Mouse (Mus musculus): ENCODE measurements at regions not wholly inside any gene's neighbourhood (a gene's known extent, or its start where the extent isn't known, plus 50 kb on each side); places are given as distances from the start of the nearest gene placed in this dataset.

DNA sequence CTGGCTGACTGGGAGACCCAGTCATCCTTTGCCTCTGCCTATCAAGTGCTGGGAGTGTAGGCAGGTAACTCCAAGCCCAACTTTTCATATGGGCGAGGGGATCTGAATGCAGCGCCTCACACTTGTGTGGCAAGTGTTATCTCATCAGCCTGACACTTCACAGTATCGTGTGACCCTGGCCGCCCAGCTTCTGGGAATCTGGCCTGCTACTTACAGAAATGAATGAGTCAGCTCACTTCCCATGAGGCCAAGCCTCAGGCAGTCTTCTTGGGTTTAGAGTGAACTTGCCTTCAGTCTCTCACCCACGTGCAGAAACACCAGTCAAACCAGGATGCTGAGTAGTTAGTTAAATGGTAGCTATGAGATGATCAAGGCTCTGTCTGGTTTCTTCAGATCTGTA lies 156.5 kb downstream of the En1 start:
- intact Hi-C loops (cut with DNase I), result no loop called here
- no peak for DNase-seq

DNA sequence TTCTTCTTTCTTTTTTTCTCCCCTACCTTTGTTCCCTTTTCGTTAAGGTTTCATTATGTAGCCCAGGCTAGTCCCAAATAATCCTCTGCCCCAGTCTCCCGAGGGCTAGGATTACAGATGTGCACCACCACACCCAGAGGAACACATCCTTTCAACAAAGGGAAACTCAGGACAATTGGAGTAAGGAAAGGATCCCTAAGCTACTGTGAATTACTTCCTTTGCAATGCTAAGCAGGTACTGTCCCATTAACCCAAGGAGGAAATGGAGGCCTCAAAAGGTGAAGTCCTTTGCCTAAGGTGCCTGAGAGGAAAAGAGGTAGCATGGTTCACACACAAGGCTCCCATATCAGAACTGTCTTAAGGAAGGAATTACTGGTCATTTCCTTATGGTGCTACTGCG lies 157.2 kb downstream of the En1 start:
- intact Hi-C loops (cut with DNase I), result no loop called here
- no peak for DNase-seq

DNA sequence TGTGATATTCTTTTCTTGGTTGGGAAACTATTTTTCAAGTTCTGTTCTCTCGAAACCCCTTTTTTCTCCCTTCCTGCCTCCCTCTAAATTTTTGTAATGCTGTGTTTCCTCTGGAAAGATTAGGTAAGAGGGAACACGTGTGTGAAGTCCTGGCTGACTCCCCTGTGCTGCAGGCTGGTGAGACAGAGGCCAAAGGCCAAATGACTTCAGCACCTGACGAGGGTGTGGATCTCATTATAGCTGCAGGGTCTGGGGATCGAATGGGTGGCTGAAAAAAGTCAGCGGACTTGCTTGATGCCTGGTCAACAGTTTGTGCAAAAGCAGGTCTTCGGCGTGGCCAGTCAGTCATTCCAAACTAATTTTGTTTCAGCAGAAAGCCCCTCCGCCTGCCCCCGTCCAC lies 159.1 kb downstream of the En1 start:
- intact Hi-C loops (cut with DNase I), result no loop called here
- no peak for DNase-seq

DNA sequence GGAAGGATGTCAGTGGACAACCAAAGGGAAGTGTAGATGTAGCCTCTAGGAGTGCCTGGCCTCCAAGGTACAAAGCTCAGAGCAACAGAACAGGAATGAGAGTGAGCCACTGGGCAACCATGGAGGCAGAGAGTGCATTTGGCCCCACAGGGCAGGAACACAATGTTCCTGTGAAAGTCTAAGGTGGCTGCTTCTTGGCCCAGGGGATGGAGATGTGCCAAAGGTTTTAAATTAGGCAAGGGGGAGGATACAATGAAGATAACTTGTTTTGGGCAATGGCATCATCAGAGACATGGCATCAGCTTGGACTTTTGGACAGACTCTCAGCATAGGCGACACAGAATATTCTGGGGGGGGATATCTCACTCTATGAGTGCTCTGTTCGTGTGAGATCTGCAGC lies 160.3 kb downstream of the En1 start:
- intact Hi-C loops (cut with DNase I), result no loop called here
- DNase-seq, result no peak

DNA sequence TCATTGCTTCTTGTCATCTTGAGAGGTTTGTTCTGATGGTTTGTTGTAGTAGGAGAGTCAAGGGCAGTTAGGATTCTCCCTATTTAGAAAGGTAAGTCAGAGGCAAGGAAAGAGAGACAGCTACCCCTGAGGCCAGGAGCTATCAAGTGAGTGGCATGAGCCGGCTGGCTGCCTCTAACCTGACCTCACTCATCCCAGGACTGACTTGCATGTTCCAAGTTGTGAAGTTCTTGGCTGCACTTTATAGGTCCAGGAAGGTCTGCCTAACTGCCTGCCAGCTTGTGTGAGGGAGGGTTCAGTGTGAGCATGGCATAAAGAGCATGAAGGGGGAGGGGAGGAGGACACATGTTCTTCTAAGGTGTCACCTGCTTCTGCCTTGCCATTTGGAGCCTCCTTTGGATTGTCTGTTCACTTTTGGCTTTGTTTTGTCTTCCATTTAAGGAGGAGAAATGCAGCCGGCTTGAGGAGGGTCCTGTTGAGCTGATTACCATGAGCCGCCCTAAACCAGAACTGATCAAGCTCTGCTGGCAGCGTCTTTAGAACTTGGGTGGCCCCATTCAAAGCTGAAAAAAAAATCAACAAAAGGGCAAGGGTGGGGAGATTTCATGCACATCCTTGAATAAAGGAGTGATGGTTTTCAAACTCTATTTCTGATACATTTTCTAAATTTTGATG lies 160.8 kb downstream of the En1 start:
- intact Hi-C loops (cut with DNase I), result no loop called here
- no peak for DNase-seq

DNA sequence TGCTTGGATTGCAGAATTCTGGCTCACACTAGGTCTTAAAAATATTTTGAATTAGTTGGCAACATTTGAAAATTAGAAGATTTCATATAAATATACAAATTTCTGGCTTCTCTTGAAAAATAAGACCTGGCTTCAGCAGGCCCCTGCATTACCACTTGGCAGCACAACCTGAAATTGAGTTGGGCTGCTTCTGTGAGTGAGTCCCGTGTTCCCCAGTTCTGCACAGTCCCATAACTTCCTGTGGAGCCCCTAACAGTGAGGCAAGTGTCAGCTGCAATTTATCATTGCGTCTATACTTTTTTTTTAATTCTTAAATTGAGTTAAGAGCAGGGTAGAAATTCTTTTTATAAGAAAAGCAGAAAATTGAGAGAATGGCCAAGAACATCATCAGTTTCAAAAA lies 164.8 kb downstream of the En1 start:
- intact Hi-C loops (cut with DNase I), result no loop called here
- DNase-seq, result no peak

DNA sequence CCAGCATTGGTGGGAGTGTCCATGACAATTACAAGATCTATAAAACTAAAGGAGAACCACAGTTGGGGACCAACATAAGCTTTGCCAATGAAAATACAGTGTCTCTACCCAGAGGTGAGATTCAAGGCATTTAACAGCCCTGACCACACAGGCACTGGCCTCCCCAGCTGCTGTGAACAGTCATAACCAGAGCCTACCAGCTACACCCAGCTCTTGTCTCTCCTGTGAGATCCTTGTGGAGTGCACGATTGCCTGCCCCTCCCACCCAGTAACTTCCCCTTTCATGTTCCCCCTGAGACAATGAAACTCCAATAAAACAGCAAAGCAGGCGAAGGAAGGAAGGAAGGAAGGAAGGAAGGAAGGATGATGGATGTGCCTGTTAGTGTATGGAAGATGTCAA lies 169.1 kb downstream of the En1 start:
- intact Hi-C loops (cut with DNase I), result no loop called here

DNA sequence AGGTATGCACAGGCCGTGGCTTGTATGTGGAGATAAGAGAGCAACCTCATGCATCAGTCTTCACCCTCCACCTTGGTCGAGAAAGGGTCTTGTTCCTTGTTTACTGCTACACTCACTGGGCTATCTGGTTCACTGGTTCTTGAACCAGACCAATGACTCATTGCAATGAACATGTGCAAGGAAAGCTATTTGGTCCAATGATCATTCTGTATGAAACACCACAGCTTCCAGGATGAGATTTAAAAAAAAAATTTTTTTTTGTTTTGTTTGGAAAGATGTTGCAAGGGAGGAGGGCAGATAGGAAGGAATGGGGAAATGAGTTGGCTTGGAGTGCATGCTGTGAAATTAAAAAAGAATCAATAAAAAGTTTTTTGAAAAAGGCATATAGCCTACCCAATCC lies 174.7 kb downstream of the En1 start:
- DNase-seq, result no peak
- intact Hi-C loops (cut with DNase I), result no loop called here

More for the DNA sequence above, 169.1 kb downstream of the En1 start:
- no peak for DNase-seq

DNA sequence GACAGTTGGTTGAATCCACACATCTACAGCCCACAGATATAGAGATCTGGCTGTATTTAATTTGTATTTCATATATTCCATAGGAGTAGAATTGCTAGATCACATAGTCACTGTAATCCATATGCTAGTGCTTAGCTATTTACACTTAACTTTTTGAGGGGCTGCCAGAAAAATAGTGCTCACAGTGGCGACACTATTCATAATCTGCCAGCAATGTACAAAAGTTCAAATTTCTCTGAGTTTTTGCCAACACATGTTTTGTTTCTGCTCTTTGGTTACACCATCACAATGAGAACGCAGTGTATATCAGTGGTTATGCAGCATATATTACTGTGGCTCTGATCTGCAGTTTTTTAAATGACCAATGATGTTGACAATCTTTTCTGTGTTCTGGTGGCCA lies 175.2 kb downstream of the En1 start:
- no peak for DNase-seq
- intact Hi-C loops (cut with DNase I), result no loop called here

DNA sequence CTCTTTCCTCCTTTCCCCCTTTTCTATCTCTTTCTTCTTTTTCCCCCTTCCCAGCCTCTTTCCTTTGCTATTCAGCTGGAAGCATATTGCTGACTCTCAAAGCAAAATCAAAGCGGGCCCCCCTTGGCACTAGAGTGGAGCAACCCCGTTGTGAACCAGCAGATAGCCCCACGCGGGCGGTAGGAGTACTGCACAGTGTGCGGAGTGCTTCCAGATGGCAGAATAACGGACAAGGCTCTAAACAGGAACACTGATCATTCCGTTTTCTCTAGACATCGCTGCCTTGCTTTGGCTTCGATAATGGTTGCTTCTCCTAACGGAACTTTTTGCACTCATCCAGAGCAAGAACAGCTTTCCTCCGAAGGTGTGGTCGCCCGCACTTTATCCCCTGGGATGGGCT lies 193.0 kb downstream of the En1 start:
- peak; percentile 75 for DNase-seq
- intact Hi-C loops (cut with DNase I), result no loop called here

DNA sequence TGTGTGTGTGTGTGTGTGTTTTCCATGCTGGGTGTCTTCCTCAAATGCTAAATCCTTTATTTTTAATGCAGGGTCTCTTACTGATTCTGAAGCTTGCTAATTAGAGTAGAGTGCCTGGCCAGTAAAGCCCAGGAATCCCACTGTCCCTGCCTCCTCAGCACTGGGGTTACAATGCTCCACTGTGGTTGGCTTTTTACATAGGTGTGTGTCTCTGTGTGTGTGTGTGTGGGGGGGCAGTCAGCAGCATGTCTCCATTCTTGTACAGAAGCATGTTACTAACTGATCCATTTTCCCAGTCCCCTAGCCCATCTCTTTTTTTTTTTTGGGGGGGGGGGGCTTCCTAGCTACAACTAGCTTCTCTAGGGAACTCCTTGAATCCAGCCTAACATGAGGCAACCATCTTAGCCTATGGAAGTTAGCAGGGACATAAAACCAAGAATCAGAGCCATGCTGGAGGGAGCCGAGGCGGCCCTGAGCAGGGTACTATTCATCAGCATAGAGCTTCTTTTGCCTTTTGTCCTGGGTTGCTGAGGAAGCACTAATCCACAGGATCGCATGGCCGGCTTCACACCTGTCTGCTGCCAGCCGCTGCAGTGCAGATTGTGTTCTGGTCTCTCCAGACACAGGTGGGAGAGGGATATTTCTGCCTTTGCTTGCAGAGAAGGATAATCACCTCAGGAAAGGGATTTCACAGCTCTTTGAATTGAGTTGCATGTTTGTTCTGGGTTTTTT lies 199.2 kb downstream of the En1 start:
- intact Hi-C loops (cut with DNase I), result loop anchor here (10.0 kb wide), 1 partner anchor 207 kb away; no protein-coding TSS in a partner anchor
- DNase-seq, result no peak

DNA sequence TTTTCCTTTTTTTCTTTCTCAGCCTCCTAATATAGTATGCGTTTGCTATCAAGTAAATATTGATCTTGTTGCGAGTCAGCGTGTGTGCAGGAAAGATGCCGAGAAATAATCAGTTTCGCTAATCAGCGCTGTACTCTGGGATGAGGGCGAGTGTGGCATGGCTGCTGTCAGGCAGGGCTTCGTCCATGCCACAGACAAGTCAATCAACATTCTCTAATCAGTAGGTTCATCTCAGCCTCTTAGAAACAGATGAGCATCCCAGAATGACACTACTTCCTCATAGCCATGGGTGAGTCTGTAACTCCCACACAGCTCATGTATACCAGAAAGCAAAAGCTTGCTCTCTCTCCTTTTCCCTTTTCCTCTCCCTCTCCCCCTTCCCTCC lies 199.8 kb downstream of the En1 start:
- DNase-seq, result no peak
- intact Hi-C loops (cut with DNase I), result loop anchor here (10.0 kb wide), 1 partner anchor 207 kb away; no protein-coding TSS in a partner anchor

DNA sequence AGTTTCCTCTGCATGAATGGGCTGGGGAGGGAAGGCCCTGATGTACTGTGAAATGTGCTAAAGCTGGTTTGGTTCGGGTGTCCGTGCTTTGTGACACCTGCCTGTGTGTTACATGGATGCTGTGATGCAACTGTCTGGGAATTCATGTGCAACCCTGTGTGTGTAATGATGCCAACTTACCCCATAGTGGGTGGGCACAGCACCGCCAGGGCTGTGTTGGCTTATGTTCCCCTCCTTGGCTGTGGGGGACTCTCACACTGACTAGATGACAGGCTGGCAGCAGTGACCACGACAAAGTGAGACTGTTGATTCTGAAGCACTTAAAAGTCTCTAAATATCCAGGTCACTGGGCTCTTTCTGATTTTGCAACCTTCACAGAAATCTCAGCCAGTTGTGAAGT lies 212.2 kb downstream of the En1 start:
- intact Hi-C loops (cut with DNase I), result no loop called here
- peak; percentile 72 for DNase-seq

DNA sequence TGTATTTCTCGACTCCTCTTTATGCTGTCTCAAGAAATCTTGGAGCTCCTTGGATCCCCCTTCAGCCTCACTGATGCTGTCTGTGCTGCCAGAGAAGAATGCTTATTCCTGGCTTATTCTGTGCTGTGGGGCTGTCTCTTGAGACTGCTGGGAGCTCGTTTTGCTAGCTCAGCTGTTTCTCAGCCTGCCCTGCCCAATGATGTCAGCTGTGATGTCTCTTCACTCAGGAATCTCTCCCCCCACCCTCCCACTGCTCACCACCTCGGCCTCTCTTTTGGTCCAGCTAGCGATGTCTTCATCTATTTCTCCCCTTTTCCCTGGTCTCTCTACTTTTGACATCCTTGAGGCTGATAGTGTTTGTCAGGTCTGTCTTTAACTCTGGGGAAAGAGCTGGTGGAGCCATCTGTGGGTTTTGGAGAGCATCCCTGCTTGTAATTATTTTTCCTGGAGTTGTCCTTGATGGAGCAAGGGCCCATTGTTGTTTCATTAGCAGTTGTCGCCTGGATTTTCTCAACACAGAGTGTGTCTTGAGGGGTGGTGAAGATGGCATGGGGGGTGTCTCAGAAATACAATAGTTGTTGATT lies 214.1 kb downstream of the En1 start:
- DNase-seq, result peak; percentile 79
- intact Hi-C loops (cut with DNase I), result no loop called here

DNA sequence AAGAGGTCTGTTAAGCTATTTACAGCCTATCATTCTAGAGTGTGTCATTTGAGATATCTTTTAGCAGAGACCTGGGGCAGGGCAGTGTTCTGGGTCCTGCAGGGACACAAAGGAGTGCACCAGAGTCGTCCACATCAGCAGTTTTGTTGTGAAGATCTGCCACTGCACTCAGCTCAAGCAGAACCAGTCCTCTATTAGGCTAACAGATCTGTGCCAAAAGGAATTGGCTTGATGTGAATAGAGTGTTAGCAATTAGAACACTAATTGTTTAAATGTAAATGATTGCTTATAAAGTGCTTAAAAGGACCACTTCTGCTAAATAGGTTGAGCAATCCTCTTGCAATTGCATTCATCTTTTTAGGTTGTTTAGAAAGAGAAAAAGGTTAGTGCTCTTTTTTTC lies 215.3 kb downstream of the En1 start:
- intact Hi-C loops (cut with DNase I), result no loop called here
- DNase-seq, result no peak

DNA sequence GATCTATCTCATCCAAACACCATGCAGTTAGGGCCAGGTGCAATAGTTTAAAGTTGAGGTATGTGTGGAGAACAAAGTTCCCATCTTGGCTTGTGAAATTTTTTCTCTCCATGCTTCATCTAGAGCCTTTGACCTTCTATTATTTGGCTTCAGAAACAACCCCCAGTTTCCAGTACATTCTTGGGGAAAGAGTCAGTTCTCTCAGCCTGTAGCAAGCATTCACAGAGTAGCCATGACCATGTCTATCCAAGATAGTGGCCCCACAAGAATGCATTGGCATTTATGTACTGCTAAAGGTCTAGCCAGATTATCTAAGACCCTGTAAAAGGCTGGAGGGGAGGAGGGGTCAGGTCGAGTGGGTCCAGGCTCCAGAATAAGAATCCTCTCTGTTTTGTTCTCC lies 229.8 kb downstream of the En1 start:
- intact Hi-C loops (cut with DNase I), result no loop called here
- DNase-seq, result no peak

DNA sequence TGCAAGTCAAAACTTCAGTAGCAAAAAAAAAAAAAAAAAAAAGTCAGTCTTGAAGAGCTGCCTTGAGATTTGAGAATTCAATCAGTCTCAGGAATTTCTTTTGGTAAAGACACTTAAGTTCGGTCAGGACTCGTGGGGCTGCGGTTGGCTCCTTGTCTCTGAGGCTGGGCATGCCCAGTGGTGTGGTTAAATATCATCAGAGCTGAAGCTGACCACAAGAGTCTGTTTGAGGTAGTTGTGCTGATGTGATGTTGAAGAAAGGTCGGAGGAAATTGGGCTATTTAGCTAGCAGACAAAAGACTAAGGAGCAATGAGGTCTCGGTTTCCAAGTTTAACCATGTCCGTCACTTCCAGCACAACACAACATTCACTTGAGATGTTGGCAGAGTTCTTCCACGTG lies 240.4 kb downstream of the En1 start:
- intact Hi-C loops (cut with DNase I), result no loop called here
- no peak for DNase-seq

DNA sequence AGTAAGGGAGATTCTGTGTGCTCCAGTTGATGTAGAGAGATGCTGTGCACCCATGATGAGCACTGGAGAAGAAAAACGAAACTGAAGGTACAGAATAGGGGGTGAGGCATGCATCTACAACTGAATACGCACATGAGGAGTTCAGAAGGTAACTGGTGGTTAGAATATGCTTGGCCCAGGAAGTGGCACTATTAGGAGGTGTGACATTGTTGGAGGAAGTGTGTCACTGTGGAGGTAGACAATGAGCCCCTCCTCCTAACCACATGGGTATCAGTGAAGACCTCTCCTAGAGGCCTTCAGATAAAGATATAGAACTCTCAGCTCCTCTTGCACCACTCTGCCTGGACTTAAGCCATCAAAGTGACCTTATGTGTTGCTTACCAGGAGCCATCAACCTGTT lies 243.9 kb downstream of the En1 start:
- no peak for DNase-seq
- intact Hi-C loops (cut with DNase I), result no loop called here

DNA sequence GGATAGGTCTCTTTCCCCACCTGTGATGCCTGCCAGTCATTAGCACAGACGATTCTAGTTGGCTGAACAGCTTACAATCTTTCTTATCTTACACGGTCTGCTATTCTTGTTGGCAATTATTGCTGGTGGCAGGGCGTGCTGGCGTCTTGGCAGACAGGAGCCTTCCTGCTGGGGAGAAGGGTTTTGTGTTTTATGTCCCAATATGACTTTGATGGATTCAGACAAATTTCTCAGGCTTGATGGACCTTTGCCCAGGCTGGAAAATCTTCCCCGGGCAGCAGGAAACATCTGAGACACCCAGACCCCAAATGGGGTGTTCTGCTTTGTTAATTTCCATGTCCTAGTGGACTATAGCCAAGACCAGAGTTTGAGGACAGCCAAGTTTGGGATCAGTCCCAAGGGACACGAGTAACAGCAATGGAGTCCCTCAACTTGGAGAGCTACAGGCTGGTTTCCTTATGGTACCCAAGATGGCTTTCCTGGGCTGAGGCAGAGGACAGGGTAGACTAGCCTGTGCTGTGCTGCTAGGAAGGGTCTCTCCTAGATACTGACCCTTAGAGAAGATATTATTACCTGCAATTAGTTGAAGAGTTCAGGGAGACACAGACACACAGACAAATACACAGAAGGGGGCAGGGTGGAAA lies 249.8 kb downstream of the En1 start:
- peak; percentile 96 for DNase-seq
- intact Hi-C loops (cut with DNase I), result no loop called here

DNA sequence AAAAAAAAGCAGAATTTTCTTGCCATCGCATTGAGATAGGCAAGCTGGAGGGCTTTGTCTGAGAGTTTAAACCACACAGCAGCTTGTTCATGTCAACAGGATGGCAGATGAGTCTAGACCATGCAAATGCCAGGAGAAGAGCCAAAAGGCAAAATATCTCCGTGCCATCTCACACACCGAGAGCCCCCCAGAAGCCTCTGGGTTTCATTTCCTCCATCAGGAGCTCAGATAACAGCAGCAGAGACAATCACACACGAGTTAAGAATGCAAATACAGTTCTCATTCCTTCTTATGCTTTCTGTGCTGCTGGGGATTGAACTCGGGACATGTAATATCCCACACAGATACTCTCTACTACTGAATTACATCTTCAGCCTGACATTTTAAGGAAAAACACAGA lies 255.3 kb downstream of the En1 start:
- DNase-seq, result no peak
- intact Hi-C loops (cut with DNase I), result no loop called here

DNA sequence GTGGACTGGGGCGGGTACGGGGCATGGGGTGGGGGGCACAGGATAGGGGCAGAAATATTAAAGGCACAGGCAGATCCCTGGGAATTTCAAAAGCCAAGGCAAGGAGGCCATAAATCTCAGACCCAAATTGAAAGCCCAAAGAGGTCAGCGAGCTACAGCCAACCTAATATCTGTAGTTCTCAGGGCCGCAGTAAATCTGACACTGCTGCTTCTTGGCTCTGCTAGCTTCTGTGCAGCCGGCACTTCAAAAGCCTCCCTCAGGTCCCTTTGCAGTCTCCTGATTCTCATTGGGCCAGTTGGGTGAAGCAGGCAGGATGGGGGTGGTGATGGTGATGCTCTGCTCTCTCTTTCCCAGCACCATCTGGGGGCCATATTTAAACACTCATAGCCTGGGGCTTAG lies 257.3 kb downstream of the En1 start:
- DNase-seq, result no peak
- intact Hi-C loops (cut with DNase I), result no loop called here

DNA sequence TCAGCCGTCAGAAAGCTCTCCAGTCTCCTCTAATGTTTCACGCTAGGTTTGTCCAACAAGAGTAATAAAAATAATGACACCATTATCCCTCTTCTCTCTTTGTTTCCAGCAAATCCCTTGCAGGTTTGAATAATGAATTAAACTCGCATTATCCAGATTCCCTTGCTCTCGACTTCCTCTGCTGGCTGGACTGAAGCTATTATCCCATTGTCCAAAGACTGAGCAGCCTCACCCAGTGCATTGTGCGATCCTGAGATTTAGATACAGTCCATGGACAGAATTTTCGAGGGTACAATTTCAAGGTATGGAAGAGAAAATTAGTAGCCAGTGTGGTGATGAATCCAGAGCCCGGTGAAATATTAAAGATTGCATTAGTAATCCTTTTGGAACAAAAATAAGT lies 270.3 kb downstream of the En1 start:
- intact Hi-C loops (cut with DNase I), result no loop called here
- no peak for DNase-seq
